Mouse (Mus musculus): Measurements from ENCODE around the gene Gm2115. TPM values are rescaled to one million over a fixed set of nuclear protein-coding genes. Genes with fewer than 3 reads are reported as not detected.

Gene Gm2115
- 10 to 100 TPM; 81.8 to 82.2 TPM for total RNA-seq (2021)
- long read RNA-seq, experiment 1, full-length matches to known transcripts = 5 of 12 reads
- long read RNA-seq, experiment 1, partial matches to known transcripts = 0 of 12 reads
- long read RNA-seq, experiment 1, other reads (novel, unspliced or antisense) = 7 of 12 reads
- long read RNA-seq, experiment 2, full-length matches to known transcripts = 4 of 18 reads
- long read RNA-seq, experiment 2, partial matches to known transcripts = 0 of 18 reads
- long read RNA-seq, experiment 2, other reads (novel, unspliced or antisense) = 14 of 18 reads

- Histone ChIP-seq H3K4me3 (peak within 1 kb of the TSS; percentile 75), H3K27ac (peak within 1 kb of the TSS; percentile 90)
- DNase-seq (ENCODE audit: low spot score in 2 of 2) = peak in 1 of 2 experiments; percentile 51
- TF ChIP-seq CTCF (conservative IDR thresholded peaks at IDR 0.05) = no peak
These were observed at the start of gene Gm2115 for GRCm38 (mm10) chr7:84528796-84529533. TSS of gene Gm2115 (plus strand) at chr7:84528954.

- Histone ChIP-seq H3K4me3 (no peak overlapping the region), H3K27ac (no peak overlapping the region)
- DNase-seq (ENCODE audit: low spot score in 2 of 2) = no peak
These were observed 45.0 kb upstream of the Gm2115 start for GRCm38 (mm10) chr7:84483447-84484407.

GRCm38 (mm10) chr7:84486485-84486884 is 42.3 kb upstream of the Gm2115 start:
- Histone ChIP-seq H3K4me3 (no peak overlapping the region), H3K27ac (no peak overlapping the region)
- no peak for TF ChIP-seq CTCF (conservative IDR thresholded peaks at IDR 0.05)
- DNase-seq (ENCODE audit: low spot score in 2 of 2) = no peak

More at GRCm38 (mm10) chr7:84483447-84484407, 45.0 kb upstream of the Gm2115 start:
- TF ChIP-seq CTCF (conservative IDR thresholded peaks at IDR 0.05) = no peak

GRCm38 (mm10) chr7:84503163-84503562 is 25.6 kb upstream of the Gm2115 start:
- Histone ChIP-seq H3K27ac (no peak overlapping the region), H3K4me3 (no peak overlapping the region)
- DNase-seq (ENCODE audit: low spot score in 2 of 2) = no peak
- TF ChIP-seq CTCF (conservative IDR thresholded peaks at IDR 0.05) = no peak

- no peak for TF ChIP-seq CTCF (conservative IDR thresholded peaks at IDR 0.05)
- no peak for DNase-seq (ENCODE audit: low spot score in 2 of 2)
- Histone ChIP-seq H3K27ac (no peak overlapping the region), H3K4me3 (no peak overlapping the region)
These were observed 10.1 kb upstream of the Gm2115 start for GRCm38 (mm10) chr7:84518533-84519198.

- DNase-seq (ENCODE audit: low spot score in 2 of 2) = no peak
- Histone ChIP-seq H3K4me3 (no peak overlapping the region), H3K27ac (peak overlapping the region; percentile 77; the same call in 1 of the 2 replicates)
- TF ChIP-seq CTCF (conservative IDR thresholded peaks at IDR 0.05) = no peak
These were observed 7.4 kb upstream of the Gm2115 start for GRCm38 (mm10) chr7:84521329-84521728.

- no peak overlapping the region for H3K4me3 ChIP-seq
- no peak for TF ChIP-seq CTCF (conservative IDR thresholded peaks at IDR 0.05)
- H3K27ac ChIP-seq = peak overlapping the region; percentile 77
- DNase-seq (ENCODE audit: low spot score in 2 of 2) = peak in 1 of 2 experiments; percentile 31
These were observed 6.3 kb upstream of the Gm2115 start for GRCm38 (mm10) chr7:84522426-84522825.

- Histone ChIP-seq H3K27ac (no peak overlapping the region), H3K4me3 (no peak overlapping the region)
- DNase-seq (ENCODE audit: low spot score in 2 of 2) = no peak
- no peak for TF ChIP-seq CTCF (conservative IDR thresholded peaks at IDR 0.05)
These were observed 2.6 kb upstream of the Gm2115 start for GRCm38 (mm10) chr7:84526171-84526570.

GRCm38 (mm10) chr7:84532795-84533194 is 4.0 kb downstream of the Gm2115 start:
- Histone ChIP-seq H3K27ac (no peak overlapping the region), H3K4me3 (no peak overlapping the region)
- no peak for DNase-seq (ENCODE audit: low spot score in 2 of 2)
- no peak for TF ChIP-seq CTCF (conservative IDR thresholded peaks at IDR 0.05)

- Histone ChIP-seq H3K4me3 (no peak overlapping the region), H3K27ac (peak overlapping the region; percentile 54; the same call in 1 of the 2 replicates)
- no peak for TF ChIP-seq CTCF (conservative IDR thresholded peaks at IDR 0.05)
- DNase-seq (ENCODE audit: low spot score in 2 of 2) = no peak
These were observed 5.9 kb downstream of the Gm2115 start for GRCm38 (mm10) chr7:84534632-84535031.

- Histone ChIP-seq H3K27ac (no peak overlapping the region; the same call in 1 of the 2 replicates), H3K4me3 (no peak overlapping the region)
- TF ChIP-seq CTCF (conservative IDR thresholded peaks at IDR 0.05) = no peak
- DNase-seq (ENCODE audit: low spot score in 2 of 2) = no peak
These were observed 16.2 kb downstream of the Gm2115 start for GRCm38 (mm10) chr7:84544946-84545345.

- no peak for TF ChIP-seq CTCF (conservative IDR thresholded peaks at IDR 0.05)
- DNase-seq (ENCODE audit: low spot score in 2 of 2) = no peak
- H3K4me3 ChIP-seq = no peak overlapping the region
- peak overlapping the region; percentile 44 for H3K27ac ChIP-seq
These were observed 17.9 kb downstream of the Gm2115 start for GRCm38 (mm10) chr7:84546667-84547066.

All from layer of hippocampus, adult 2 months (tissue).